Mouse (Mus musculus): ENCODE results near the gene Pbrm1. TPM values are rescaled to one million over a fixed set of nuclear protein-coding genes. Genes with fewer than 3 reads are reported as not detected.
A peak's percentile ranks its signal among the peaks of the same experiment; 100 is the strongest.

The Pbrm1 gene
- polyA plus RNA-seq, 1 experiment = 48.8 TPM

- DNase-seq (ENCODE audit: low read depth) = peak; percentile 91
- no peak for TF ChIP-seq POLR2A (IDR thresholded peaks at IDR 0.05; ENCODE audit: borderline replicate concordance, extremely low read depth, insufficient read depth, insufficient read length, poor library complexity, severe bottlenecking)
- no peak for TF ChIP-seq CTCF (IDR thresholded peaks at IDR 0.05; ENCODE audit: borderline replicate concordance, extremely low read depth, insufficient read depth, insufficient read length)
These were observed 115.4 kb downstream of the Pbrm1 start for GRCm38 (mm10) chr14:31134015-31135000.

GRCm38 (mm10) chr14:31135495-31136410 lies 116.8 kb downstream of the Pbrm1 start:
- DNase-seq (ENCODE audit: low read depth) = no peak
- no peak for TF ChIP-seq CTCF (IDR thresholded peaks at IDR 0.05; ENCODE audit: borderline replicate concordance, extremely low read depth, insufficient read depth, insufficient read length)
- no peak for TF ChIP-seq POLR2A (IDR thresholded peaks at IDR 0.05; ENCODE audit: borderline replicate concordance, extremely low read depth, insufficient read depth, insufficient read length, poor library complexity, severe bottlenecking)

GRCm38 (mm10) chr14:31136411-31137280 lies 117.7 kb downstream of the Pbrm1 start:
- TF ChIP-seq CTCF (IDR thresholded peaks at IDR 0.05; ENCODE audit: borderline replicate concordance, extremely low read depth, insufficient read depth, insufficient read length) = no peak
- no peak for TF ChIP-seq POLR2A (IDR thresholded peaks at IDR 0.05; ENCODE audit: borderline replicate concordance, extremely low read depth, insufficient read depth, insufficient read length, poor library complexity, severe bottlenecking)
- no peak for DNase-seq (ENCODE audit: low read depth)

DNA sequence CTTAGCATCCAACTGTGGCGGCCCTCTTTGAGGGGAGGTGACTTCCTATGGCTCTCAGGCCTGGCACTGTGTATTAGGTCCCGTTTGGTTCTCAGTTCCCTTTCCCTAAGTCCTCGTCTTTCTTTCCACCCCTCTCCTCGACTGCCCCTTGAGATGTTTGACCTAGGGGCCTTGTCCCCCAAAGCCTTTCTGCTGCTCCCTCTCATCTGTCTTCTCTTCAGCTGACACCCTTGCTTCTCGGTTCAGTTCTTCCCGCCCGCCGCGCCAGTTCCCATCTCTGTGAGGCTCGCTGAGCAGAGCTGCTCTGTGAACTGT lies 118.3 kb downstream of the Pbrm1 start:
- TF ChIP-seq CTCF (IDR thresholded peaks at IDR 0.05; ENCODE audit: borderline replicate concordance, extremely low read depth, insufficient read depth, insufficient read length) (no peak), POLR2A (IDR thresholded peaks at IDR 0.05; ENCODE audit: borderline replicate concordance, extremely low read depth, insufficient read depth, insufficient read length, poor library complexity, severe bottlenecking) (no peak)
- no peak for DNase-seq (ENCODE audit: low read depth)

GRCm38 (mm10) chr14:31137791-31138190 lies 118.9 kb downstream of the Pbrm1 start:
- TF ChIP-seq CTCF (IDR thresholded peaks at IDR 0.05; ENCODE audit: borderline replicate concordance, extremely low read depth, insufficient read depth, insufficient read length) (no peak), POLR2A (IDR thresholded peaks at IDR 0.05; ENCODE audit: borderline replicate concordance, extremely low read depth, insufficient read depth, insufficient read length, poor library complexity, severe bottlenecking) (no peak)
- no peak for DNase-seq (ENCODE audit: low read depth)

DNA sequence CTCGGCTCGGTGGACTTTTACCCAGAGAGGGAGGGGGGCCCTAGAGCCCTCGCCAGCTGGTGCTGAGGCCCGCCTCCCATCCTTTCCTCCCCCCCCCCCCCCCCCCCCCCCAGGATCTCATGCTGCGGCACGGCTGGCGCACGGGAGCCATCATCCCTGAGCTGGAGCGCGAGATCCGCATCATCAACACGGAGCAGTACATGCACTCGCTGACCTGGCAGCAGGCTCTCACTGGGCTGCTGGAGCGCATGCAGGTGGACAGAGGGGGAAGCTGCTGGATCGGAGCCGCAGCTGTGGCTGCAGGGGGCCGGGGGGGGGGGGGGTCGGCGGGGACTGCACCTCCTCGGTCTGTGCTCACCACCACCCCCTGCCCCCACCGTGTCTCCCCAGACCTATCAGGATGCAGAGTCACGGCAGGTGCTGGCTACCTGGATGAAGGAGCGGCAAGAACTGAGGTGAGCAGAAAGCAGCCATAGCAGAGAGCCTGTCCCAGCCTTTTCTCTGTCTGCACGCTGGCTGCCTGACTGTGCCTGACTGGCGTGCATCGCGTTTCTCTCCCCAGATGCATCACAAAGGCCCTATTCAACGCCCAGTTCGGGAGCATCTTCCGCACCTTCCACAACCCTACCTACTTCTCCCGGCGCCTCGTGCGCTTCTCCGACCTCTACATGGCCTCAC lies 119.4 kb downstream of the Pbrm1 start:
- TF ChIP-seq CTCF (IDR thresholded peaks at IDR 0.05; ENCODE audit: borderline replicate concordance, extremely low read depth, insufficient read depth, insufficient read length) = no peak
- TF ChIP-seq POLR2A (IDR thresholded peaks at IDR 0.05; ENCODE audit: borderline replicate concordance, extremely low read depth, insufficient read depth, insufficient read length, poor library complexity, severe bottlenecking) = no peak

DNA sequence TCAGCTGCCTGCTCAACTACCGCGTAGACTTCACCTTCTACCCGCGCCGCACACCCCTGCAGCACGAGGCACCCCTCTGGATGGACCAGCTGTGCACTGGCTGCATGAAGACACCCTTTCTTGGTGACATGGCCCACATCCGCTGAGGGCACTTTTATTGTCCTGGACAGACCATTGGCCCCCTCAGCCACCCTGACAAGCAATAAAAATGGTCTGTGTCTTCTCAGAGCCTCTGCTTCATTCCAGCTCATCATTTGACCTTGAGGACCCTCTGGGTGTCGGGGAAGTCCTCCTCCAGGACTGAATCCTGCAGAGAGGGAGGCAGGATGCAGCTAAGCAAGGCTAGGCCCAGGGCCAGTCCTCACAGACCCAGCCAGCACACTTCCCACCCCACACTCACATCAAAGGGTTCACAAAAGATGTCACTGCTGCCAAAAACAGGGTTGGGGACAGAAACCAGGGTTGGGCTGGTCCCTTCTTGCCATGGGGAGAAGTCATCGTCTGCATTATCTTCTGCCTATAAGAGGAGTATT lies 120.0 kb downstream of the Pbrm1 start:
- no peak for DNase-seq (ENCODE audit: low read depth)
- TF ChIP-seq POLR2A (IDR thresholded peaks at IDR 0.05; ENCODE audit: borderline replicate concordance, extremely low read depth, insufficient read depth, insufficient read length, poor library complexity, severe bottlenecking) (no peak), CTCF (IDR thresholded peaks at IDR 0.05; ENCODE audit: borderline replicate concordance, extremely low read depth, insufficient read depth, insufficient read length) (no peak)

More for the DNA sequence above, 119.4 kb downstream of the Pbrm1 start:
- DNase-seq (ENCODE audit: low read depth) = peak; percentile 22

- no peak for DNase-seq (ENCODE audit: low read depth)
- TF ChIP-seq POLR2A (IDR thresholded peaks at IDR 0.05; ENCODE audit: borderline replicate concordance, extremely low read depth, insufficient read depth, insufficient read length, poor library complexity, severe bottlenecking) (no peak), CTCF (IDR thresholded peaks at IDR 0.05; ENCODE audit: borderline replicate concordance, extremely low read depth, insufficient read depth, insufficient read length) (no peak)
These were observed 120.7 kb downstream of the Pbrm1 start for GRCm38 (mm10) chr14:31139666-31140065.

GRCm38 (mm10) chr14:31140141-31140540 lies 121.2 kb downstream of the Pbrm1 start:
- TF ChIP-seq CTCF (IDR thresholded peaks at IDR 0.05; ENCODE audit: borderline replicate concordance, extremely low read depth, insufficient read depth, insufficient read length) (no peak), POLR2A (IDR thresholded peaks at IDR 0.05; ENCODE audit: borderline replicate concordance, extremely low read depth, insufficient read depth, insufficient read length, poor library complexity, severe bottlenecking) (no peak)

DNA sequence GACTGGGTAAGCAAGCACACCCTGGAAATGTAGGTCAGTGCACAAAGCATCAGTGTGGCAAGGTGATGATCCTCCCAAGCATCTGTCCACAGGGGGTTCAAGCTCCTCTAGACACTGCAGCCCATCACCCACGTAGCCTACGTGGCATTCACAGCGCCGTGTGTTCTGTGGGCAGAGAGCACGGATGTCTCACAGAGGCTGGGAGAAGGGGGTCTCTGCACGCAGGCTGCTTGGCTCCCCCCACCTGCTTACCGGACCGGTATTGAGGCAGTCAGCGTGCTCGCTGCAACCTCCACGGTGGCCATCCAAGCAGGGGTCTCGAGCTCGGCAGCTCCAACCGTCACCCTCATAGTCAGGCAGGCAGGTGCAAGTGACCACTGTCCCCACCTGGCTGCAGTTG lies 122.1 kb downstream of the Pbrm1 start:
- no peak for DNase-seq (ENCODE audit: low read depth)
- TF ChIP-seq POLR2A (IDR thresholded peaks at IDR 0.05; ENCODE audit: borderline replicate concordance, extremely low read depth, insufficient read depth, insufficient read length, poor library complexity, severe bottlenecking) (no peak), CTCF (IDR thresholded peaks at IDR 0.05; ENCODE audit: borderline replicate concordance, extremely low read depth, insufficient read depth, insufficient read length) (no peak)

More at GRCm38 (mm10) chr14:31140141-31140540, 121.2 kb downstream of the Pbrm1 start:
- DNase-seq (ENCODE audit: low read depth) = no peak

Data from brain, embryonic 14.5 days (tissue).